Mouse (Mus musculus): ENCODE measurements around the gene Cdh22. TPM values are rescaled to one million over a fixed set of nuclear protein-coding genes. Genes with fewer than 3 reads are reported as not detected.
A peak's percentile ranks its signal among the peaks of the same experiment; 100 is the strongest.

The Cdh22 gene
- polyA plus RNA-seq, 1 experiment from 2014 or later, result 11.0 TPM

DNA sequence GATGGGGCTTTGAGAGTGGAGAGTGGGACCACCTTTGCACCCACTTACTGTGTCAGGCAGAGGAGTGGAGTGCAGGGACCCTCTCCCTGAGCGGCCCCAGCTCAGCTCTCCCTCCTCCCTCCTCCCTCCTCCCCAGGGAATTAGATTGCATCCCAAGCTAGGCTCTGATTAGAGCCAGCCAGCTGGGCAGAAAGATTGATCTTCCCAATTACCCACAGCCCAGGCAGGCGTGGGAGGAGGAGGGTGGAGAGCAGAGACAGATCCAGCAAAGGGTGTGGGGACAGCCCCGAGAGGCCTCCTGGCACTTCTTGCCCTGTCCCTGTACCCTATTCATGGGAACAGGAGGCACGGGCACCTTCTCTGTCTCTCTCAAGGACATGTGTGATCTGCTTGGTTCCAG is 105.5 kb downstream of the Cdh22 start:
- H3K27ac ChIP-seq (ENCODE audit: low read depth, low read length), result no peak overlapping the region
- H3K4me1 ChIP-seq (ENCODE audit: control insufficient read depth, insufficient read depth, low read depth, low read length), result peaks cover 18% of the 10 kb centered on the region

DNA sequence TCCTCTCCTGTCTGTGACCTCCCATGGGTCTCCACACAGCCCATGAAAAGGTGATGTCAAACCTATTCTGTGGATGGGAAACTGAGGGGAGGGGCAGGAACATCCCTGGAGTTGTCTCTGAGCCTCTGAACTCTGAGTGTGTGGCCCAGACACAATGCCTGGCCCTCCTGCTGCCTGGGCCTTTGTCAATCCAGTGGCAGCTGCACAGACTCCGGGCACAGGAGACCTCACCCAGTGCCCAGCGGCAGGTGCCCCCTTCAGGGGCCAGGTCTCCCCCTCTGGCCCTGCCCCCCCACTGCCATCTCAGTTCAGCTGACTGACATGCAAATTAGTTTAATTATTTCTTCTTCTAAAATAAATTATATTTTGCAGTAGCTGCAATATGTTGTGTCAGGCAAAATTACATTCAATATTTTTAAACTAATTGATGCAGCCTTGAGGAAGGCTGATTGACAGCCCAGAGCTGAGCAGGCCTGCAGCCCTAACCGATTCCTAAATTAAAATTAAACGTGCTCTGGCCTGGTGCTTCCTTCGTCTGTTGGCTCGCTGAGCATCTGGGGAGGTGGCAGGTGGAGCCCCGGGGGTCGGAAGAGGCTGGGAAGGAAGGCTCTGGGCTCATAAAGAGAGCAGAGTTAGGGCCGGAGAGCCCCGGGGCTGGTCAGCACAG is 107.6 kb downstream of the Cdh22 start:
- no peak for ATAC-seq
- WGBS, result 18% methylated on average over 10 of the region's 10 CpGs
- Histone ChIP-seq H3K27me3 (replicated peaks; ENCODE audit: control insufficient read depth, insufficient read depth, low read length) (no peaks in the 10 kb centered on the region; the same call in 1 of the 2 replicates), H3K9ac (ENCODE audit: low read depth, low read length) (peak overlapping the region; percentile 30; the same call in 1 of the 2 replicates), H3K4me2 (ENCODE audit: low read length) (no peak overlapping the region), H3K27ac (ENCODE audit: low read depth, low read length) (no peak overlapping the region), H3K36me3 (ENCODE audit: control insufficient read depth, insufficient read depth, low read length) (no peaks in the 10 kb centered on the region), H3K9me3 (ENCODE audit: control insufficient read depth, low read length) (no peaks in the 10 kb centered on the region), H3K4me3 (ENCODE audit: low read length) (no peak overlapping the region), H3K4me1 (ENCODE audit: control insufficient read depth, insufficient read depth, low read depth, low read length) (peaks cover 8% of the 10 kb centered on the region)

More for the DNA sequence above, 105.5 kb downstream of the Cdh22 start:
- peak; percentile 12; the same call in 1 of the 2 replicates for ATAC-seq
- Histone ChIP-seq H3K4me2 (ENCODE audit: low read length) (no peak overlapping the region), H3K4me3 (ENCODE audit: low read length) (no peak overlapping the region), H3K36me3 (ENCODE audit: control insufficient read depth, insufficient read depth, low read length) (no peaks in the 10 kb centered on the region), H3K9ac (ENCODE audit: low read depth, low read length) (no peak overlapping the region), H3K27me3 (replicated peaks; ENCODE audit: control insufficient read depth, insufficient read depth, low read length) (no peaks in the 10 kb centered on the region; the same call in 1 of the 2 replicates), H3K9me3 (ENCODE audit: control insufficient read depth, low read length) (no peaks in the 10 kb centered on the region)
- 37% methylated on average over 4 of the region's 4 CpGs for WGBS

DNA sequence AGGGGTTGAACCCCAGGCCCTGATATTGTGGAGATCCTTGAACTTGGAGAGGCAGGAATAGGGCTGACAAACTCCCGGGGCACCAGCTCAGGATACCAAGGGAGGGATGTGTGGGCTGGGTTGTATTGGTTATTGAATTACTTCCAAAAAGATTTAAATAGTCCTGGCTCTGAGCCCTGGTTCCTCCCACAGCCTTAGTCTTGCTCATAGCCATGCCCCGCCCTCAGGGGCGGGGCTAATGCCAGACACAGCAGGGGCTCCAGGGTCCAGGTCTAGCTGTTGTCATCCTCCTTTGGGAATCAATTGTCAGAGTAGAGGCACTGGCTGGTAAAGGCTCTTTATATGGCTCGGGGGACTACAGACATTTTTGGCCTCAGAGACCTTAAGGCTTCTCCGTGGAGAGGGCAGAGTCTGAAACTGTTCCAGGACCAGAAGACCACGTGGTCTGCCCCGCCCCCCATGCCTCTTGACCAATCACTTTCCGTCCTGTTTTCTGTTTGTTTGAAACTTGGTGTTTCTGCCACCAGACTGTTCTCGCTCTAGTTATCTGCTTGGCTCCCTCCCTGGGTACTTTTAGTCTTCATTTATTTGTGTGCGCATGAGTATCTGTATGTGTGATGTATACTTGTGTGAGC is 113.3 kb downstream of the Cdh22 start:
- no peak overlapping the region for H3K4me3 ChIP-seq (ENCODE audit: low read length)
- 30% methylated on average over 10 of the region's 10 CpGs for WGBS
- H3K4me2 ChIP-seq (ENCODE audit: low read length), result no peak overlapping the region
- H3K9ac ChIP-seq (ENCODE audit: low read depth, low read length), result no peak overlapping the region
- H3K9me3 ChIP-seq (ENCODE audit: control insufficient read depth, low read length), result no peaks in the 10 kb centered on the region
- no peaks in the 10 kb centered on the region for H3K36me3 ChIP-seq (ENCODE audit: control insufficient read depth, insufficient read depth, low read length)
- H3K27ac ChIP-seq (ENCODE audit: low read depth, low read length), result no peak overlapping the region; the same call in 1 of the 2 replicates
- ATAC-seq, result peak; percentile 32; the same call in 1 of the 2 replicates
- peaks cover 12% of the 10 kb centered on the region for H3K4me1 ChIP-seq (ENCODE audit: control insufficient read depth, insufficient read depth, low read depth, low read length)
- no peaks in the 10 kb centered on the region; the same call in 1 of the 2 replicates for H3K27me3 ChIP-seq (replicated peaks; ENCODE audit: control insufficient read depth, insufficient read depth, low read length)

DNA sequence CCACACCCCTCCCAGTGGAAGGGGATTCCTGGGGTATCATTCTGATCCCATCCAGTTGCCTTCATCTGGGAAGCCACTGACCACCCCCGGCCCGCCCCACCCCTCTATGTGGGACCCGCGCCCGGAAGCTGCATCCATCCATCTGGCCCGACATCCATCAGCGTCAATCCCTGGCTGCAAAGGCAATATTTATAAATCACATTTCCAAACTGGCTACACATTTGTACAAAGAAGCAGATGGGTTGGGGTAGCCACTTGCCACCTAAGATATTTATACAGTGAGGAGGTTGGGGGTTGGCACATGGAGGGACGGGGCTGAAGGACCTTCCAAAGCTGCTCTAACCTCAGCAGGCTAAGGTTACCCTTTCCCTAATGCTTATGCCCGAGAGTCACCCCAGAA is 113.9 kb downstream of the Cdh22 start:
- no peak overlapping the region for H3K9ac ChIP-seq (ENCODE audit: low read depth, low read length)
- WGBS, result 64% methylated on average over 9 of the region's 9 CpGs
- H3K27ac ChIP-seq (ENCODE audit: low read depth, low read length), result no peak overlapping the region; the same call in 1 of the 2 replicates
- no peaks in the 10 kb centered on the region for H3K9me3 ChIP-seq (ENCODE audit: control insufficient read depth, low read length)
- H3K4me2 ChIP-seq (ENCODE audit: low read length), result no peak overlapping the region
- H3K27me3 ChIP-seq (replicated peaks; ENCODE audit: control insufficient read depth, insufficient read depth, low read length), result no peaks in the 10 kb centered on the region; the same call in 1 of the 2 replicates
- ATAC-seq, result 0 out of 2 replicates have a peak, but pooled peaks have one; percentile 18
- no peak overlapping the region for H3K4me3 ChIP-seq (ENCODE audit: low read length)
- H3K4me1 ChIP-seq (ENCODE audit: control insufficient read depth, insufficient read depth, low read depth, low read length), result peaks cover 12% of the 10 kb centered on the region
- no peaks in the 10 kb centered on the region for H3K36me3 ChIP-seq (ENCODE audit: control insufficient read depth, insufficient read depth, low read length)

DNA sequence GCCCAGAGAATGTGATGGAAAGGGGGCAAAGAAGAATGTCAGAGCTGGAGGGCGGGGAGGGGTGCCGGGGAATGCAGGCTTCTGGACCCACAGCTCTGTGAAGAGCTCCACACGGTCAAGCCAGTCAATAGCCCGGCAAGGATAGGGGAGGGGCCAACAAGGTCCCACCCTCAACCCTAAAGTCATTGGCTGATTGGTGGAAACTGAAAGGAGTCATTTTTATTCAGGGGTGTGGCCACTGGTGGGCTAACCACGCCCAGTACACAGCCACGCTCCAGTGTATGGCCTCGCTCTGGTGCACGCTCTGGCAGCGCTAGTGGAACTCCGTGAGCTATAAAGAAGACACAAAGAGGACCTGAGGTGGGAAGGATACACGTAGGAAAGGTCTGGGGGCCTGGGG is 120.9 kb downstream of the Cdh22 start:
- WGBS, result 33% methylated on average over 11 of the region's 11 CpGs
- peaks cover 2% of the 10 kb centered on the region for H3K4me1 ChIP-seq (ENCODE audit: control insufficient read depth, insufficient read depth, low read depth, low read length)
- no peak overlapping the region for H3K27ac ChIP-seq (ENCODE audit: low read depth, low read length)
- no peak overlapping the region for H3K9ac ChIP-seq (ENCODE audit: low read depth, low read length)
- no peak overlapping the region for H3K4me2 ChIP-seq (ENCODE audit: low read length)
- peaks cover 24% of the 10 kb centered on the region for H3K27me3 ChIP-seq (replicated peaks; ENCODE audit: control insufficient read depth, insufficient read depth, low read length)
- no peak overlapping the region for H3K4me3 ChIP-seq (ENCODE audit: low read length)
- no peaks in the 10 kb centered on the region for H3K36me3 ChIP-seq (ENCODE audit: control insufficient read depth, insufficient read depth, low read length)
- H3K9me3 ChIP-seq (ENCODE audit: control insufficient read depth, low read length), result no peaks in the 10 kb centered on the region
- ATAC-seq, result peak; percentile 28; the same call in 1 of the 2 replicates

DNA sequence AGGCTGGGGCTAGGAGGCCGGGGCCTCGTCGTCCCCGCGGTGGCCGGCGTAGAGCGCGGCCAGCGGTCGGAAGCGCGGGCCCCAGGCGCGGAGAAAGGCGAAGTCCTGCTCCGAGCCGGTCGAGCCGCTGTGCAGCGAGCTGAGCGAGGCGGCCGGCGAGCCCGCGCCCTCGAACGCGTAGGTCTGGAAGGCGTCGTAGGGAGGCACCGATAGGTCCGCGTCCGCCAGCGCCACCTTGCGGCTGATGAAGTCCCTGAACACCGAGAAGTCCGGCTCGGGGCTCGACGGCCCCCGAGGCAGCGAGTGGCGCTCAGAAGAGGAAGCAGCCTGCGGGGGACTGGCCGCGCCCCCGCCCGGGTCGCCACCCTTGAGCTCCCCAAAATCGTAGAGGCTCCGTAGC is 122.5 kb downstream of the Cdh22 start:
- Histone ChIP-seq H3K36me3 (ENCODE audit: control insufficient read depth, insufficient read depth, low read length) (no peaks in the 10 kb centered on the region), H3K9ac (ENCODE audit: low read depth, low read length) (no peak overlapping the region), H3K27ac (ENCODE audit: low read depth, low read length) (no peak overlapping the region), H3K4me1 (ENCODE audit: control insufficient read depth, insufficient read depth, low read depth, low read length) (peaks cover 2% of the 10 kb centered on the region), H3K4me3 (ENCODE audit: low read length) (peak overlapping the region; percentile 14; the same call in 1 of the 2 replicates), H3K9me3 (ENCODE audit: control insufficient read depth, low read length) (no peaks in the 10 kb centered on the region), H3K4me2 (ENCODE audit: low read length) (peak overlapping the region; percentile 29), H3K27me3 (replicated peaks; ENCODE audit: control insufficient read depth, insufficient read depth, low read length) (peaks cover 26% of the 10 kb centered on the region)
- peak; percentile 43; the same call in 1 of the 2 replicates for ATAC-seq
- WGBS, result 0% methylated on average over 47 of the region's 54 CpGs

DNA sequence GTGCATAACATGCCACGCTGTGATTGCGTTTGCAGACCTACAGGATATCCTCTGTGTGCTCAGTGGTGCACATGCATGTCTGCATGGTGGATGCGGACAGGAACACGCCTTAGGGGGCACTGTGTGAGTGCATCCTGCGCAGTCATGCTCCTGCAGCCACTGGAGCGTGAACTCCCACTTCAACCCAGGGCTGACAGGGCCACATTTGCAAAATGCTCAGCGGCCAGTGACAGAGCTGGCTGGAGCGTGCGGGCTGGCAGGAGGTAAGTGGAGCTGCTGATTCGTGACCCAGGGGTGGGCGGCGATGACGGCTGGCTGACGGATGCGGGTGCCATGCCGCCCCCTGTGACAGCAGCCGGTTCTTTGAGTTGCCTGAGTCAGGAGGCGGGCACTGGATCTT is 128.1 kb downstream of the Cdh22 start:
- WGBS, result 15% methylated on average over 18 of the region's 18 CpGs
- Histone ChIP-seq H3K27me3 (replicated peaks; ENCODE audit: control insufficient read depth, insufficient read depth, low read length) (peaks cover 11% of the 10 kb centered on the region), H3K4me1 (ENCODE audit: control insufficient read depth, insufficient read depth, low read depth, low read length) (peaks cover 11% of the 10 kb centered on the region), H3K27ac (ENCODE audit: low read depth, low read length) (no peak overlapping the region), H3K4me3 (ENCODE audit: low read length) (no peak overlapping the region), H3K9ac (ENCODE audit: low read depth, low read length) (peak overlapping the region; percentile 31), H3K4me2 (ENCODE audit: low read length) (no peak overlapping the region), H3K36me3 (ENCODE audit: control insufficient read depth, insufficient read depth, low read length) (no peaks in the 10 kb centered on the region), H3K9me3 (ENCODE audit: control insufficient read depth, low read length) (no peaks in the 10 kb centered on the region)
- ATAC-seq, result peak; percentile 37; the same call in 1 of the 2 replicates

DNA sequence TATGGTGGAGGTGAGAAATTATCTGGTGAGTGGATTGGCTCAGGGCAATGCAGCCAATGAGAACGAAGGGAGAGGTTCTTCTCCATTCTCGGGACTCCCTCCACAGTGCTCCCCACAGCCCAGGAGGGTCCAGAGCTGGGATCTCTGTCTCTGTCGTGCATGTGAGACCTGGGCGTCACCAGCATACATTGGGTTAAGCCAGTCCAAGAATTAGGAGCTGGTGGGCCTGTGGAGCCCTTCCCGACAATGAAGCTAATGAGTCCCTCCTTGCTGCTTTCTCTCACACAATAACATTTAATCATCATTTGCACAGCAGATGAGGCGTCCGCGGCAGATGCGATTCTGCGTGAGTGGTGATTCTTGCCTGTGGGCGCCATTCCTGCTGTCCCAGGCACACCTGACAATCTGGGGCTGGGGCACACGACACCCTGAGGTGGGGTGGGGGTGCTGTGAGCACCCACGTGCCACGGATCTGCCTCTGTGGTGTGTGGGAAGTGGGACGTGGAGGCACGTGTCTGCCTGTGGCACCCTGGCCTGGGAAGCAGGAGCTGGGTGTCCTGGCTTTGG is 129.1 kb downstream of the Cdh22 start:
- no peak overlapping the region for H3K9ac ChIP-seq (ENCODE audit: low read depth, low read length)
- H3K4me3 ChIP-seq (ENCODE audit: low read length), result no peak overlapping the region
- H3K4me1 ChIP-seq (ENCODE audit: control insufficient read depth, insufficient read depth, low read depth, low read length), result peaks cover 11% of the 10 kb centered on the region
- 55% methylated on average over 16 of the region's 16 CpGs for WGBS
- H3K4me2 ChIP-seq (ENCODE audit: low read length), result no peak overlapping the region
- no peaks in the 10 kb centered on the region for H3K36me3 ChIP-seq (ENCODE audit: control insufficient read depth, insufficient read depth, low read length)
- H3K27ac ChIP-seq (ENCODE audit: low read depth, low read length), result no peak overlapping the region
- peaks cover 3% of the 10 kb centered on the region; the same call in 1 of the 2 replicates for H3K27me3 ChIP-seq (replicated peaks; ENCODE audit: control insufficient read depth, insufficient read depth, low read length)
- no peaks in the 10 kb centered on the region for H3K9me3 ChIP-seq (ENCODE audit: control insufficient read depth, low read length)
- 0 out of 2 replicates have a peak, but pooled peaks have one; percentile 7 for ATAC-seq

DNA sequence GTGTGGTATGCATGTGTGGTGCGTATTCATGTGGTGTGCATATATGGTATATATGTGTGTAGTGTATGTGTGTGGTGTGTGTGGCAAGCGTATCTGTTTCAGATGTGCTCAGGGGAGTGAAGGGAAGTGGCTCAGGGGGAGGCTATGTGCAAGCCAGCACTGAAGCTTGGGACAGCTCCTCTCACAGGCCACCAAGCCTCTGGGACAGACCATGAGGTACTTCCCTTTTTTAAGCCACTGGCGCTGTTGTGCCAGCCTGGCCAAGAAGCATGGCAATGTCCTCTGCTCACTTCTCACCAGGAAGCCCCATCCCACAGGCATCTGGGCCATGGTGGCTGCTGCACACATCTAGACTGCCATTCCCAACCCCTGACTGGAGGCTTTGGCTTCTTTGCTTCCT is 131.7 kb downstream of the Cdh22 start:
- H3K36me3 ChIP-seq (ENCODE audit: control insufficient read depth, insufficient read depth, low read length), result no peaks in the 10 kb centered on the region
- ATAC-seq, result no peak
- WGBS, result 89% methylated on average over 3 of the region's 3 CpGs
- no peak overlapping the region for H3K4me3 ChIP-seq (ENCODE audit: low read length)
- H3K27ac ChIP-seq (ENCODE audit: low read depth, low read length), result no peak overlapping the region
- no peak overlapping the region for H3K4me2 ChIP-seq (ENCODE audit: low read length)
- no peak overlapping the region for H3K9ac ChIP-seq (ENCODE audit: low read depth, low read length)
- peaks cover under 1% of the 10 kb centered on the region; the same call in 1 of the 2 replicates for H3K27me3 ChIP-seq (replicated peaks; ENCODE audit: control insufficient read depth, insufficient read depth, low read length)
- peaks cover 11% of the 10 kb centered on the region for H3K4me1 ChIP-seq (ENCODE audit: control insufficient read depth, insufficient read depth, low read depth, low read length)
- H3K9me3 ChIP-seq (ENCODE audit: control insufficient read depth, low read length), result no peaks in the 10 kb centered on the region

Data from hindbrain, embryonic 16.5 days (tissue).